Mouse (Mus musculus) spleen, postnatal 14 days (tissue): Measurements from ENCODE around the gene Gm28051.

Source experiments
- DNase-seq, 2 experiments: peaks; one replicate each; pipeline ENCODE4 v3.0.0; 2021 to 2022; ENCODE audit warnings: low spot score in 2 of 2

The Gm28051 gene

DNA sequence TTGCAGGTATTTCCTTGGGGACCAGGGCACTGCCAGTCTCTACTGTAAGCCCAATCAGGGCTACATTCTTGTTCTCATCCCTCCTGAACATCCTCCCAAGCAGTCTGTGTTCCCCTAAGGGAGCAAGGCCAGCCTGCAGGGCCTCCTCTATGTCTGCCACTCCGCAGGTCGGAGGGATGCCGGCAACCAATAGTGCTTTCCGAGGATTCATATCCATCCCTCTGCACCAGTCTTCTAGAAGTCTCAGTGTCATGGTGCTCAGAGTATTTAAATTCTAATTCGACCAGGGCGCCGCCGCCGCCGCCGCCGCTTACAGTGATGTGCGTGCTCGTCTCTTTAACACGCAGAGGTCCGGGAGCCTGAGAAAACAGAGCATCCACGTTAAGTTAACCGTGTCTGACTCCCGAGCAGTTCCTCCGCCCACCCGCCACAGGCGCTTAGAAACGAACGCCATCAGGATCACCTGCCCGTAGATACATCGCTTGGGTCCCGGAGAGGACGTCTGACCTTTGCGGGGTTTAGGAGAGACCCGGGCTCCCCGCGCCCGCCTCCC lies 14.5 kb downstream of the Gm28051 start:
- DNase-seq: no peak

DNA sequence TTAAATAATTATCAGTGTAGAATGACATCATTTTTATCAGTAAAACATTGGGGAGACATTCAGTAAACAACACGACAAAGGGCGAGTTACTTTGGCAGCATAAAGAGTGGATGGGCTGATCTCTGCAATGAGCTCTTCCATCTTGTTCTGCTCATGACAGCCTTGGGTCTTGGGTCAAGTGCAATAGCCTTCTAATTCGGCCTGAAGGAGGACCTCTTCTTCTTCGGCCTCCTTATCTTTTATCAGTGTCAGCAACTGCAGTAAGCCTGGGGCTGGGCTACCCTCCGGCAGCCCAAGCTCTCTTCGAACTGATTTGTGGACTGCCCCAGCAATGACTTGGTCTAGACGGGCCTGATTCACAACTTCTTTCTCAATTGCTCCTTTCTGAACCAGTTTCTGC lies 15.5 kb downstream of the Gm28051 start:
- DNase-seq: no peak

DNA sequence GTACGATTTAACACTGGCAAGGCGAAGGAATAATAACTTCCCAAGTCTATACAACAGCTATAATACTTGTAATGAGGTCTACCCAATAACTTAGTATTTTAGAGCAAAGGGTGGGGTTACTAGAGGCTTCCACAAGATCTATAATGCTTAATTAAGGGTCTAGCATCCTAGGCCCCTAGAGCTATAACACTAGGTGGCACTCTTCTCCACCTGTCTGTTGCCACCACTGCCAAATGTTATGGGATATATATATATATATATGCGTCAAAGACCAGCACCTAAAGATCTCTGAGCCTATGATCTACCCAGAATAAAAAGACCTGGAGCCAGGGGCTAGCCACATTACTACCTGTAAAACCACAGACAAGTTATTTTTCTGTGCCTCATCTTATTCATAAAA lies 17.3 kb downstream of the Gm28051 start:
- DNase-seq: no peak

GRCm38 (mm10) chr12:102739096-102739495 lies 18.5 kb downstream of the Gm28051 start:
- DNase-seq: no peak

DNA sequence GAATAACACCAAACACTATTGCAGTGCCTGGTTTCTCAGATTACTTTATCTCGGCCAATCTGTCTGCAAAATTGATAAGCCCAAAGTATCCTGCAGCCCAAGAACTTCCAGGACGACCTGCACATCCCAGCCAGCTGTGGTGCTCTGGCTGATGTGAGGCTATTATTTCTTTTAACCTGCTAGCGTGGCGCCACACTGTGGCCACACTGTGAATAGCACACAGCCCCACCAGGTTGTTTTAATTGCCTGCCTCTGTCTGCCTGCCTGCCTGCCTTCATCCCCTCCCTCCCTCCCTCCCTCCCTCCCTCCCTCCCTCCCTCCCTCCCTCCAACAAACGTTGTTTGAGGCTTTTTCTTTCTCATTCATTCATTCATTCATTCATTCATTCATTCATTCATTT lies 24.2 kb downstream of the Gm28051 start:
- peak; percentile 36 to 60 for DNase-seq

GRCm38 (mm10) chr12:102730798-102731619 lies 26.6 kb downstream of the Gm28051 start:
- DNase-seq: no peak

DNA sequence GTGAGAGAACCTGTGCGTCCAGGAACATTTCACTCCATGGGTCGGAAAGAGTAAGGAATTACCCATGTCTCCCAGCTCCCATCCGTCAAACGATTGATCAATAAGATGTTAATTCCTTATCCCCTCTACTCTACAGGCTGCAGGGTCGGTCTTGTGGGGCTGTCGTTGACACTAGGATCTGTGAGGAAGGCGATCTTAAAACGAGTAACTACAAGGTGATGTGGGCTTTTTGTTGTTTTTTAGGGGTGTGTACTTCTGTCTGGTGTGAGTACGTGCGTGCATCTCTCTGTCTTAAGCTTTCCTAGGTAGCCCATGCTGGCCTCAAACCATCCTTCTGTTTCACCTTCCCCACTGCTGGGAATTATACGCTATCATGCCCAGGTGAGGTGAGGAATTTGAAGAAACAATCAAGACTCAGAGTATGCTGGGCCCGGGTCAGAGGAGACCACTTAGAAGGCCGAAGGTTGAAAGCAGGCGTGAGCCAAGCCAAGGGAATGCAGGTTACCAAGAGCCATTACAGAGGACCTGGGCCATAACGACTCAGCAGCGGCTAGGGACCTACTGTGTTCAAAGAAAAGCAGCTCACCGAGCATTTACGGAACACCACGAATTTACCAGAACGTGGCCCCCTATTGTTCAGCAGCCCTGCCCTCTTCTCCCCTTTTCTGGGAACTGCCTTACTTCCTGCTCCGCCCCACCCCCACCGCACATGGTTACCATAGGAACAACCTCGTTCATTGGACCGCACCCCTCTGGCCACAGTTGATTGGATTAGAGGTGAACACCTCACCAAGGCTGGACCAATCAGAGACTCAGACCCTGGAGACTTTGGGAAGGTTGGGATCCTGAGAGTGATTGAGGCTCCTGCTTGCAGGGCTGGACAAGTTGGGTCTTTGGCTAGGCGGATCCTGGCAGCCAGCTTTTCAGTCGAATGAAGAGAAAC lies 27.4 kb downstream of the Gm28051 start:
- no peak for DNase-seq

GRCm38 (mm10) chr12:102725761-102726175 lies 31.8 kb downstream of the Gm28051 start:
- no peak for DNase-seq

GRCm38 (mm10) chr12:102725146-102725545 lies 32.4 kb downstream of the Gm28051 start:
- DNase-seq: no peak

- DNase-seq: no peak
Observed at GRCm38 (mm10) chr12:102723861-102724260, 33.7 kb downstream of the Gm28051 start.

DNA sequence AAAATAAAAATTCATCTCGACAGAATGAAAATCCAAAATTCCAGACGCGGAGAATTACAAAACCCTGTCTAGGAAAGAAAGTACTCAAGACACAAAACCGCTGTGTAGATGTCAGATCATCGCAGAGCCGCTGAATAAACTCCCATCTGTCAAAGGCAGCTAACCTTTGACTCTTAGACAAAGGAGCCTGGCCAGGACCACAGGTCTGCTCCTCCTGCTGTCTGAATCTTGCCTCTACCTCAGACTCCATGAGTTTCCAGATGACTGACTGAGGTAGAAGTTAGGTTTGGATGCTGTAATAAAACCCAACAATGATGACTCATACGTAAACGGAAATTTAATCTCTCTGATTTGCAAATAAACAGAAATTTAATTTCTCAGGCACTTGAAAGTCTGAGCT lies 34.6 kb downstream of the Gm28051 start:
- no peak for DNase-seq

DNA sequence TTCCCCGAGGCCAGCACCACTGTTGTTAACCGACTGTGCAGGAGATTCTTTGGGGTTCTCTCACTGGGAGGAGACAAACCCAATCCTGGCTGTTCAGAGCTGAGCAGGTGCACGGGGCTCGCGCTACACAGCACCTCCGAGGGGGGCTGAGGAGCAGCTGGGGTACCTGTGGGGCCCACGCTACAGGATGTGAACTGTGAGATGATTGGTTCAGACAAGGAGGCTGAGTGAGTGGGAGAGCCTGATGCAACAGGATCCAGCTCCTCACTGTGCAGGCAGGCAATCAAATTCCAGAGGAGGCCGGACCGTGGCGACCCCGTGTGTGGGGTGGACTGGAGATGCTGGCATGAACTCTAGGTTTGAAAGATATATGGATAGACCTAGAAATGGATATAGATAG lies 35.1 kb downstream of the Gm28051 start:
- DNase-seq: no peak

DNA sequence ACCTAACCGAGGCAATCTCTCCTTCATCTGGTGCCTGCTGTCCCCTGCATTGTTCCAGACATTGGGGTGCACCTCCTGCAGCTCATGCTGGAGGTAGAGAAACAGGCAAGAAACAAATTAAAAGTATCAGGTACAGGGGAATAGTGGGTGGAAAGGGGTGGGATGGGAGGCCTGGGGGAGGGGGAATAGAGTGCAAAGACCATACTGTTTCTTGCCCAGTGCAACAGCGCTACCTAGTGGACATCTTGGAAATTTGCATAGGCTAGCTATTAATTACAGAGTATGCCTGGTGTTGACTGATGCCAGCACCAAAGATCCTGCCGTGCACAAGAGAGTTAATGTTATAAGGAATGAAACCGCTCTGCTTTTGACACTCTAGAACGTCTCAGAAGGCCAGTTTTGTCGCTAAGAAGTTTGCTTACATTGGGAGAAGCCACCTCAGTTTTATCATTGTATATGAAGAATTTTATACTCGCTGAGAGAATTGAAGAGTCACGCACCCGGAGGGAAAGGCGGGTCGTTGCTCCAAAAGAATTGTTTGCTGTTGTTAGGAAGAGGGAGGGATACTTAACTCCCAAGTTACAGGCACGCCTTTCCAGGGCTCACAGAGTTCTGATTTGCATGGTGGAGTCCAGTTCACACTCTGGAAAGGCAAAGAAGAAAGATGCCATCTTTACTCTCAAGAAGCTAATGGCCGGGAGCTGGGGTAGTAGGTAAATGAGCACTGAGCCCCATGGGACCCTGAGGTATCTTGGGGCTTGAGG lies 37.8 kb downstream of the Gm28051 start:
- peak in 1 of 2 experiments; percentile 29 for DNase-seq

- no peak for DNase-seq
Observed at GRCm38 (mm10) chr12:102714654-102715395, 42.7 kb downstream of the Gm28051 start.

GRCm38 (mm10) chr12:102714116-102714515 lies 43.4 kb downstream of the Gm28051 start:
- DNase-seq: no peak

DNA sequence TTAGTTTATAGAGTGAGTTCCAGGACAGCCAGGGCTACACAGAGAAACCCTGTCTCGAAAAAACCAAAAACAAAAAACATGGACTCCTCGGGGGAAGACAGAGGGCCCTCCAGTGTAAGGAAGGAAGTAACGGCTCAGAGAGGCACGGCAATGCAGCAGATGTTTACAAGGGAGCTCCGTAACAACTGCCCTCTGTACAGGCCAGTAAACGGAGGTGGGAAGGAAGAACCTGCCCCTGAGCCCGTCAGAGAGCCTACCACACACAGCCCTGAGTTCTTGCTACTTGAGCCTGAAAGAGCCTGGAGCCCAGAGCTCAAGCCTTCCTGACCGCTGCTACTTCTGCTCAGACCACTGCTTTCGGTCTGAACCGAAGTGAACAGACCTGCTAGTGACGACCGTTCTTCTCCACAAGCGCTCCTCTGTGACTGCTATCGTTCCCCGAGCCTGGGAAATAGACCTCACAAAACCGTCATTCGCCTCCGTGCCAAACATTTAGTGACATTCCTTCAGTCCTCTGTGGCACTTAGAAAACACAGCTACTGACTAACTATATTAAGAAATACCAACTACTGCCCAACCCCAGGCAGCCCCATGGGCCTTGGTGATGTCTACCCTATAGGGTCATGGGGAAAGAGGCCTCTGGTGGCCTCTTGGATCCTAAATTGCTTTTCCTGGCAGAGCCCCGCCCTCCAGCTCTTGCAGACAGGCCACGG lies 44.3 kb downstream of the Gm28051 start:
- DNase-seq: no peak

- no peak for DNase-seq
Observed at GRCm38 (mm10) chr12:102710851-102711375, 46.7 kb downstream of the Gm28051 start.

DNA sequence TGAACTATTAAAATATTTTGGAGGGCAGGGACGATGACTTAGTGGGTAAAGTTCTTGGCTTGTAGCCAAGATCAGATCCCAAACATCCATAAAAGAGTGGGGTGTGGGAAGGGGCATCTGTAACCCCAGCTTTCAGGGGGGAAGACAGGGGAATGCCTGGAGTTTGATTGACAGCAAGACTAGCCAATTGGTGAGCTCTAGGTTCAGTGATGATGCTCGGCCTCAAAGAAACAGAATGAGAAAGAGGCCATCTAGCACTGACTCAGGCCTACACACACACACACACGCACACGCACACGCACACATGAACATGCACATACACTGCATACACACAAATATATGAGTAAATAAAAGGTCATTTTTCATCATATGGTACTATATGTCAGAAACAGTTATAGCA lies 47.7 kb downstream of the Gm28051 start:
- no peak for DNase-seq

DNA sequence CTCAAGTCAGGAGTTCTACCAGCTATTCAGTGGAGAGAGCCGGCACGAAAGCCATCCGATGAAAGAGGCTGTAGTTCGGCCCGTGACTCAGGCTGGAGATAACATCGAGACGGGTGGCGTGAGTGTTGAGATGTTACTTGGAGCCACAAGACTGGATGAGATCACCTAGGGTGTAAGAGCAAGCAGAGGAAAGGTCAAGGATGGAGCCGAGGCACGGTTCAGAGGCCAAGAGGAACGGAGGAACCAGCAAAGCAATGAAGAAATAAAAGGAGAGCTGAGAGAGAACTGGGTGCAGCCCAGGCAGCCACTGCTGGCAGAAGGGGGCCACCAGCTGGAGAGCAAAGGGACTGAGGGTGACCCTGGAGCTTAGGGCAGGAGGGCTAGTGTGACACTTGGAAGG lies 49.3 kb downstream of the Gm28051 start:
- DNase-seq: no peak
